Mouse (Mus musculus): ENCODE data around the gene Prep. TPM values are rescaled to one million over a fixed set of nuclear protein-coding genes. Genes with fewer than 3 reads are reported as not detected.

Prep gene
- polyA plus RNA-seq, 1 experiment from 2014 or later: 28.1 TPM

- no peak overlapping the region for H3K27ac ChIP-seq (replicated peaks; ENCODE audit: low read depth, low read length)
- H3K4me2 ChIP-seq (ENCODE audit: low read depth, low read length): no peak overlapping the region
- no peaks in the 10 kb centered on the region for H3K4me1 ChIP-seq (ENCODE audit: control insufficient read depth, insufficient read depth, low read length)
- no peaks in the 10 kb centered on the region for H3K36me3 ChIP-seq (replicated peaks; ENCODE audit: control insufficient read depth, insufficient read depth, low read depth, low read length)
- ATAC-seq (replicated peaks; ENCODE audit: insufficient number of reproducible peaks, low FRiP score, low TSS enrichment, low read depth) (no peak), DNase-seq (ENCODE audit: low spot score) (peak; percentile 85)
- no peak overlapping the region for H3K9ac ChIP-seq (replicated peaks; ENCODE audit: low read length)
- no peak overlapping the region for H3K4me3 ChIP-seq (ENCODE audit: low read depth, low read length)
- WGBS: 28% methylated on average over 12 of the region's 12 CpGs
- no peaks in the 10 kb centered on the region for H3K9me3 ChIP-seq (replicated peaks; ENCODE audit: control insufficient read depth, low read length)
- H3K27me3 ChIP-seq (ENCODE audit: control insufficient read depth, insufficient read depth, low read length): no peaks in the 10 kb centered on the region
These were observed 21.6 kb upstream of the Prep start for GRCm38 (mm10) chr10:45045268-45045928.

- Histone ChIP-seq H3K4me1 (ENCODE audit: control insufficient read depth, insufficient read depth, low read length) (no peaks in the 10 kb centered on the region), H3K27me3 (ENCODE audit: control insufficient read depth, insufficient read depth, low read length) (no peaks in the 10 kb centered on the region), H3K27ac (replicated peaks; ENCODE audit: low read depth, low read length) (no peak overlapping the region), H3K9ac (replicated peaks; ENCODE audit: low read length) (no peak overlapping the region), H3K4me3 (ENCODE audit: low read depth, low read length) (no peak overlapping the region), H3K9me3 (replicated peaks; ENCODE audit: control insufficient read depth, low read length) (no peaks in the 10 kb centered on the region), H3K36me3 (replicated peaks; ENCODE audit: control insufficient read depth, insufficient read depth, low read depth, low read length) (no peaks in the 10 kb centered on the region), H3K4me2 (ENCODE audit: low read depth, low read length) (no peak overlapping the region)
- DNase-seq (ENCODE audit: low spot score) (no peak), ATAC-seq (replicated peaks; ENCODE audit: insufficient number of reproducible peaks, low FRiP score, low TSS enrichment, low read depth) (no peak)
- WGBS: 64% methylated on average over 11 of the region's 11 CpGs
These were observed 18.8 kb upstream of the Prep start for GRCm38 (mm10) chr10:45048158-45048557.

- H3K9ac ChIP-seq (replicated peaks; ENCODE audit: low read length): no peak overlapping the region
- DNase-seq (ENCODE audit: low spot score) (no peak), ATAC-seq (replicated peaks; ENCODE audit: insufficient number of reproducible peaks, low FRiP score, low TSS enrichment, low read depth) (no peak)
- no peak overlapping the region for H3K27ac ChIP-seq (replicated peaks; ENCODE audit: low read depth, low read length)
- H3K4me2 ChIP-seq (ENCODE audit: low read depth, low read length): no peak overlapping the region
- no peaks in the 10 kb centered on the region for H3K36me3 ChIP-seq (replicated peaks; ENCODE audit: control insufficient read depth, insufficient read depth, low read depth, low read length)
- no peaks in the 10 kb centered on the region for H3K9me3 ChIP-seq (replicated peaks; ENCODE audit: control insufficient read depth, low read length)
- no peaks in the 10 kb centered on the region for H3K4me1 ChIP-seq (ENCODE audit: control insufficient read depth, insufficient read depth, low read length)
- 41% methylated on average over 11 of the region's 11 CpGs for WGBS
- no peak overlapping the region for H3K4me3 ChIP-seq (ENCODE audit: low read depth, low read length)
- H3K27me3 ChIP-seq (ENCODE audit: control insufficient read depth, insufficient read depth, low read length): no peaks in the 10 kb centered on the region
These were observed 18.4 kb upstream of the Prep start for GRCm38 (mm10) chr10:45048622-45049021.

- H3K27ac ChIP-seq (replicated peaks; ENCODE audit: low read depth, low read length): no peak overlapping the region
- 59% methylated on average over 11 of the region's 11 CpGs for WGBS
- no peak overlapping the region for H3K9ac ChIP-seq (replicated peaks; ENCODE audit: low read length)
- DNase-seq (ENCODE audit: low spot score) (peak; percentile 86), ATAC-seq (replicated peaks; ENCODE audit: insufficient number of reproducible peaks, low FRiP score, low TSS enrichment, low read depth) (0 out of 2 replicates have a peak, but pooled peaks have one; percentile 48)
- H3K4me2 ChIP-seq (ENCODE audit: low read depth, low read length): no peak overlapping the region
- H3K4me3 ChIP-seq (ENCODE audit: low read depth, low read length): no peak overlapping the region
- no peaks in the 10 kb centered on the region for H3K27me3 ChIP-seq (ENCODE audit: control insufficient read depth, insufficient read depth, low read length)
- no peaks in the 10 kb centered on the region for H3K36me3 ChIP-seq (replicated peaks; ENCODE audit: control insufficient read depth, insufficient read depth, low read depth, low read length)
- no peaks in the 10 kb centered on the region for H3K9me3 ChIP-seq (replicated peaks; ENCODE audit: control insufficient read depth, low read length)
- no peaks in the 10 kb centered on the region for H3K4me1 ChIP-seq (ENCODE audit: control insufficient read depth, insufficient read depth, low read length)
These were observed 15.8 kb upstream of the Prep start for GRCm38 (mm10) chr10:45051125-45051744.

- Histone ChIP-seq H3K27me3 (ENCODE audit: control insufficient read depth, insufficient read depth, low read length) (no peaks in the 10 kb centered on the region), H3K9ac (replicated peaks; ENCODE audit: low read length) (no peak overlapping the region), H3K27ac (replicated peaks; ENCODE audit: low read depth, low read length) (no peak overlapping the region), H3K4me3 (ENCODE audit: low read depth, low read length) (no peak overlapping the region), H3K9me3 (replicated peaks; ENCODE audit: control insufficient read depth, low read length) (no peaks in the 10 kb centered on the region), H3K4me1 (ENCODE audit: control insufficient read depth, insufficient read depth, low read length) (no peaks in the 10 kb centered on the region), H3K4me2 (ENCODE audit: low read depth, low read length) (no peak overlapping the region), H3K36me3 (replicated peaks; ENCODE audit: control insufficient read depth, insufficient read depth, low read depth, low read length) (no peaks in the 10 kb centered on the region)
- ATAC-seq (replicated peaks; ENCODE audit: insufficient number of reproducible peaks, low FRiP score, low TSS enrichment, low read depth): no peak
- 90% methylated on average over 6 of the region's 6 CpGs for WGBS
- DNase-seq (ENCODE audit: low spot score): no peak
These were observed 8.6 kb upstream of the Prep start for GRCm38 (mm10) chr10:45058361-45058760.

- no peak overlapping the region for H3K4me2 ChIP-seq (ENCODE audit: low read depth, low read length)
- ATAC-seq (replicated peaks; ENCODE audit: insufficient number of reproducible peaks, low FRiP score, low TSS enrichment, low read depth) (no peak), DNase-seq (ENCODE audit: low spot score) (no peak)
- no peak overlapping the region for H3K27ac ChIP-seq (replicated peaks; ENCODE audit: low read depth, low read length)
- H3K9ac ChIP-seq (replicated peaks; ENCODE audit: low read length): no peak overlapping the region
- no peaks in the 10 kb centered on the region for H3K4me1 ChIP-seq (ENCODE audit: control insufficient read depth, insufficient read depth, low read length)
- no peaks in the 10 kb centered on the region for H3K27me3 ChIP-seq (ENCODE audit: control insufficient read depth, insufficient read depth, low read length)
- no peaks in the 10 kb centered on the region for H3K9me3 ChIP-seq (replicated peaks; ENCODE audit: control insufficient read depth, low read length)
- H3K36me3 ChIP-seq (replicated peaks; ENCODE audit: control insufficient read depth, insufficient read depth, low read depth, low read length): no peaks in the 10 kb centered on the region
- 70% methylated on average over 1 of the region's 1 CpGs for WGBS
- no peak overlapping the region for H3K4me3 ChIP-seq (ENCODE audit: low read depth, low read length)
These were observed 6.2 kb upstream of the Prep start for GRCm38 (mm10) chr10:45060841-45061240.

GRCm38 (mm10) chr10:45066131-45066930 is 672 bp upstream of the Prep start:
- 14% methylated on average over 12 of the region's 12 CpGs for WGBS

More at GRCm38 (mm10) chr10:45066131-45066930, 672 bp upstream of the Prep start:
- no peaks in the 10 kb centered on the region for H3K4me1 ChIP-seq (ENCODE audit: control insufficient read depth, insufficient read depth, low read length)
- no peak overlapping the region for H3K27ac ChIP-seq (replicated peaks; ENCODE audit: low read depth, low read length)
- H3K4me3 ChIP-seq (ENCODE audit: low read depth, low read length): peak overlapping the region; percentile 88
- H3K36me3 ChIP-seq (replicated peaks; ENCODE audit: control insufficient read depth, insufficient read depth, low read depth, low read length): no peaks in the 10 kb centered on the region
- peak overlapping the region; percentile 54 for H3K4me2 ChIP-seq (ENCODE audit: low read depth, low read length)
- DNase-seq (ENCODE audit: low spot score) (peak; percentile 34), ATAC-seq (replicated peaks; ENCODE audit: insufficient number of reproducible peaks, low FRiP score, low TSS enrichment, low read depth) (no peak; the same call in 1 of the 2 replicates)
- H3K9ac ChIP-seq (replicated peaks; ENCODE audit: low read length): peak overlapping the region; percentile 93
- H3K9me3 ChIP-seq (replicated peaks; ENCODE audit: control insufficient read depth, low read length): no peaks in the 10 kb centered on the region
- H3K27me3 ChIP-seq (ENCODE audit: control insufficient read depth, insufficient read depth, low read length): no peaks in the 10 kb centered on the region

All from embryonic facial prominence, embryonic 11.5 days (tissue).